Mouse (Mus musculus) brain, embryonic 14.5 days (tissue): ENCODE measurements around the gene Atxn2.

Experiments used
- CTCF ChIP-seq: fragments of 200-500 bp; IDR thresholded peaks from 2 replicates; pipeline ENCODE4 v1.5.1; 2012; ENCODE audit warnings: inconsistent platforms, mild to moderate bottlenecking, moderate library complexity, borderline replicate concordance; ENCODE audit not compliant: insufficient read depth, insufficient read length; ENCODE audit errors: extremely low read depth
- POLR2A ChIP-seq: fragments of 200-500 bp; IDR thresholded peaks from 2 replicates; pipeline ENCODE4 v1.6.1; 2012; ENCODE audit warnings: mild to moderate bottlenecking, inconsistent platforms, borderline replicate concordance; ENCODE audit not compliant: poor library complexity, insufficient read depth, insufficient read length, severe bottlenecking; ENCODE audit errors: extremely low read depth

GRCm38 (mm10) chr5:121690482-121691211 is 20.5 kb upstream of the Atxn2 start:
- TF ChIP-seq POLR2A (no peak), CTCF (no peak)
